Mouse (Mus musculus) liver, adult 2 months (tissue): ENCODE data around the gene Sim1.

ENCODE experiments used
- CTCF ChIP-seq: fragments of 200-500 bp; IDR thresholded peaks from 2 replicates; pipeline ENCODE4 v1.5.1; 2011; ENCODE audit warnings: low read depth, low read length, control low read depth
- POLR2A ChIP-seq: fragments of 200-500 bp; IDR thresholded peaks from 2 replicates; pipeline ENCODE4 v1.6.1; 2011; ENCODE audit warnings: low read length, control low read depth; ENCODE audit not compliant: insufficient read depth; ENCODE audit errors: extremely low read depth

DNA sequence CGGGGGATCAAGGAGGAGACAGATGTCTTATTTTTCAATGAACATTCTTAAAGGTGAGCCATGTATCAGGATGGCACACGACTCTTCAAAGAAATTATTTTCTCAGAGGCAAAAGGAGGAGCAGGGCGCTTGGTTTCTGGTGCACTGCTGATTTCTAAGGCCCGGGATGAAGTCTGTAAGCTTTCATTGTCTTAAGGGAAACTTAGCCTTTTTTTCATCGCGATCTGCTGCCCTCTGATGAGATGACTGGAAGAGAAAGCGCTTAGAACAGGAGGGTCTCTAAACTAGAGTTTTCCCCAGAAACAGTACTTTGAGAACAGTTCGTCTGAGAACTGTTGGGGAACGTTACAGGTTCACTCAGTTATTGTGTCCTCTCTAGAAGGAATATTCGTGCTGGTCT lies 1.0 kb upstream of the Sim1 start:
- no peak for TF ChIP-seq POLR2A
- no peak for TF ChIP-seq CTCF
